Mouse (Mus musculus) lung, embryonic 15.5 days (tissue): ENCODE measurements around the gene Ncbp3. TPM values are rescaled to one million over a fixed set of nuclear protein-coding genes. Genes with fewer than 3 reads are reported as not detected.

ENCODE experiments used
- ATAC-seq: fragments of 200-750 bp; cut with Nextera tagmentation; 2 replicates; pipeline ENCODE4 v1.8.0; 2017; ENCODE audit warnings: moderate number of reproducible peaks, borderline replicate concordance; ENCODE audit not compliant: low FRiP score, low TSS enrichment; ENCODE audit errors: extremely low read depth
- H3K27ac ChIP-seq: fragments of 300-500 bp; sonication (generic); 2 replicates; pipeline ENCODE4 v1.5.1; 2015; ENCODE audit warnings: moderate library complexity, mild to moderate bottlenecking, inconsistent platforms
- H3K27me3 ChIP-seq: fragments of 300-500 bp; sonication (generic); 2 replicates; pipeline ENCODE4 v1.6.1; 2015; ENCODE audit warnings: inconsistent platforms
- H3K36me3 ChIP-seq: fragments of 300-500 bp; sonication (generic); 2 replicates; pipeline ENCODE4 v1.6.1; 2015; ENCODE audit warnings: inconsistent platforms
- H3K4me1 ChIP-seq: fragments of 300-500 bp; sonication (generic); 2 replicates; pipeline ENCODE4 v1.6.1; 2015; ENCODE audit warnings: inconsistent platforms
- H3K4me2 ChIP-seq: fragments of 300-500 bp; sonication (generic); 2 replicates; pipeline ENCODE4 v1.6.1; 2015; ENCODE audit warnings: inconsistent platforms, mild to moderate bottlenecking, moderate library complexity
- H3K4me3 ChIP-seq: fragments of 300-500 bp; sonication (generic); 2 replicates; pipeline ENCODE4 v1.5.1; 2015; ENCODE audit warnings: mild to moderate bottlenecking, inconsistent platforms
- H3K9ac ChIP-seq: fragments of 300-500 bp; sonication (generic); 2 replicates; pipeline ENCODE4 v1.6.1; 2015; ENCODE audit warnings: inconsistent platforms
- H3K9me3 ChIP-seq: fragments of 300-500 bp; sonication (generic); 2 replicates; pipeline ENCODE4 v1.6.1; 2016; ENCODE audit warnings: inconsistent platforms
- WGBS: fragments of 180-500 bp; shearing (Covaris S2); methylation state at CpG from one replicate; pipeline ENCODE4 v1.1.7; 2015; 5-methylcytosine and 5-hydroxymethylcytosine counted together
- polyA plus RNA-seq: library from polyadenylated mRNA; unstranded; fragments of >200 nt; fragmentation: Nextera tagmentation; extraction: Ambion mirVana; gene quantifications from 2 replicates; pipeline ENCODE4 v1.2.1, GENCODE M21; 2015

Ncbp3 gene
- 11.0 and 12.5 TPM in 2 replicates for polyA plus RNA-seq

DNA sequence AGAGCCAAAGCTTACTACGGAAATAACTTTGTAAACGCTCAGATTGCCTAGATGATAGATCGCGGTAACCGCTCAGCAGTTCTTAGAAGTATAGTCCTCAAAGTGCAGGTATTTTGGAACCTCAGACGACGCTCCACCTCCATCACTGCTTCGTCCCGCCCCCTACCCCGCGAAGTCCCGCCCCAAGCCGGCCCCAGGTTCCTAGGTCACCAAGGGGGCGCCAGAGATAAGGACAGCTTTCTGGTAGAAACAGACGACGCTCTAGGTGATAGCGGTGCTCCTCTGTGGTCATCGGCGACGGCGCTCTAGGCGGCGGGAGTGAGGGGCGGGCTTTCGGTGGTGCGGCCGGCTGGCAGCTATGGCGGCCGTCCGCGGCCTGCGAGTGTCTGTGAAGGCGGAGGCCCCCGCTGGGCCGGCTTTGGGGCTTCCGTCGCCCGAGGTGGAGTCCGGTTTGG, at the start of gene Ncbp3:
Ncbp3 (plus strand) TSS at position 242 of the 455 bp plus-strand sequence.
- Histone ChIP-seq H3K27ac (peak within 1 kb of the TSS; percentile 93), H3K27me3 (no peaks in the 10 kb centered on the region), H3K9ac (peak within 1 kb of the TSS; percentile 99), H3K4me2 (peak within 1 kb of the TSS; percentile 67), H3K36me3 (peaks cover 24% of the 10 kb centered on the region), H3K4me1 (peaks cover 18% of the 10 kb centered on the region), H3K9me3 (no peaks in the 10 kb centered on the region), H3K4me3 (peak within 1 kb of the TSS; percentile 97)
- ATAC-seq = peak; percentile 94
- WGBS = 0% methylated on average over 39 of the region's 39 CpGs

DNA sequence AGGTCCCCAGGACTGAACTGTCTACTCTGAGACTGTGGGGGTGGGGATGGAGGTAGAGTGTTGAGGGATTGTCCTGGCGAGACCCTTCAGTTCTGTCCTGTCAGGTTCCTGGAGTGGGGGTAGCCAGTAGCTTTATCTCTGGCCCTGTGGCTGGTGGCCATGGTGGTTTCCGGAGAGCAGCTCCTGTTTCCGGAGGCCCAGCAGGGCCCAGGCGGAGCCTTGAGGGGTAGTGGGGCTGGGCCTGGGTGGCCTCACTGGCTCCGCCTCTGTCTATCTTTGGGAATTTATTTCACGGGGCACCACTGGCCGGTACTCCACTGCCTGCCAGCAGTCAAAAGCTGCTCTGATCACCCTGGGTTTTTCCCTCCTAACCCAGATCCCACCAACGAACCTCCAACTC, 48.8 kb upstream of the Ncbp3 start, which contains the start of gene P2rx1:
P2rx1 (plus strand) TSS at position 333 of the 400 bp plus-strand sequence.
- no peak within 1 kb of the TSS for H3K9ac ChIP-seq

DNA sequence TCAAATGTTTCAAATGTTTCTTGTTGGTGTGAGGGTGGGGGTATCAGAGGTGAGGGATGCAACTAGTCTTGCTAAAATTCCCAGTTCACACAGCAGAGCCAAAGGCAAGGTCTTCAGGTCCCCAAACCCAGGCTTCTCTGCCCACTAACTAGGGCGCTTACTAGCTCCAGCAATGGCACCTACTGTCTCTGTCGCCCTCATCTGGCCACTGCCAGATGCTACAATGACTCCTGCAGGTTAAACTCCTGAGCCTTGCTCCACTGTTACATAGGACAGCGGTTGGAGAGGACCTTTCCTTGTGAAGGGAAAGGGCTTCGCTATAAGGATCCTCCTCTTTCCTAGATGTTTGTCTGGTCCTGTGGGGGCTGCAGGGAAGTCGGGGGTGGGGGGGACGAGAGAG, 46.6 kb upstream of the Ncbp3 start:
- ATAC-seq = no peak
- H3K4me1 ChIP-seq = peaks cover 16% of the 10 kb centered on the region
- H3K27ac ChIP-seq = no peak overlapping the region
- H3K4me2 ChIP-seq = no peak overlapping the region
- 11% methylated on average over 6 of the region's 6 CpGs for WGBS
- no peak overlapping the region for H3K9ac ChIP-seq
- no peaks in the 10 kb centered on the region for H3K9me3 ChIP-seq
- H3K4me3 ChIP-seq = no peak overlapping the region
- H3K36me3 ChIP-seq = no peaks in the 10 kb centered on the region
- H3K27me3 ChIP-seq = no peaks in the 10 kb centered on the region

More for the DNA sequence above, 48.8 kb upstream of the Ncbp3 start, which contains the start of gene P2rx1:
- no peak within 1 kb of the TSS for H3K4me3 ChIP-seq
- WGBS = 29% methylated on average over 8 of the region's 8 CpGs
- no peak within 1 kb of the TSS for H3K27ac ChIP-seq
- peak; percentile 77; the same call in 1 of the 2 replicates for ATAC-seq
- no peaks in the 10 kb centered on the region for H3K9me3 ChIP-seq
- no peaks in the 10 kb centered on the region for H3K27me3 ChIP-seq
- no peaks in the 10 kb centered on the region for H3K36me3 ChIP-seq
- H3K4me2 ChIP-seq = no peak within 1 kb of the TSS
- H3K4me1 ChIP-seq = peaks cover 16% of the 10 kb centered on the region

DNA sequence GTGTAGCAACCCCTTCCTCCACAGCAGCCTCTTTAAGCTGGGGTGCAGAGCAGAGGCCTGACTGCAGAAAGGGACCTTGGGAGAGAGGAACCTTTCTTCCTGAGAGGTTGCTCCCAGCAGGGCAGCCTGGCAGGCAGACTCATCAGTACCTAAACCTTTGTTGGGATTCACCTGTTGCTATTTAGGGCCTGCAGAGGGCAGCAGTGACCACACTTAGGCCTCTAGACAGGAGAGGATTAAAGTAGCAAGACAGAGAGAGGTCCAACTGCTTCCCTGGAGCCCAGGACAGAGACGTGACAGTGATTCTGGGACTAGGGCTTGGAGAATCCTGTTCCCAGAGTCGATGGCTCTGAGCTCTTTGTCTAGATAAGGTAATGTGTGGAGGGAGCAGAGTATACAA, 41.2 kb upstream of the Ncbp3 start:
- ATAC-seq = peak; percentile 58; the same call in 1 of the 2 replicates
- Histone ChIP-seq H3K9me3 (no peaks in the 10 kb centered on the region), H3K27ac (no peak overlapping the region), H3K9ac (no peak overlapping the region), H3K36me3 (no peaks in the 10 kb centered on the region), H3K4me2 (no peak overlapping the region), H3K4me3 (no peak overlapping the region), H3K27me3 (peaks cover 7% of the 10 kb centered on the region; the same call in 1 of the 2 replicates), H3K4me1 (peaks cover 14% of the 10 kb centered on the region; the same call in 1 of the 2 replicates)
- WGBS = 9% methylated on average over 2 of the region's 2 CpGs

DNA sequence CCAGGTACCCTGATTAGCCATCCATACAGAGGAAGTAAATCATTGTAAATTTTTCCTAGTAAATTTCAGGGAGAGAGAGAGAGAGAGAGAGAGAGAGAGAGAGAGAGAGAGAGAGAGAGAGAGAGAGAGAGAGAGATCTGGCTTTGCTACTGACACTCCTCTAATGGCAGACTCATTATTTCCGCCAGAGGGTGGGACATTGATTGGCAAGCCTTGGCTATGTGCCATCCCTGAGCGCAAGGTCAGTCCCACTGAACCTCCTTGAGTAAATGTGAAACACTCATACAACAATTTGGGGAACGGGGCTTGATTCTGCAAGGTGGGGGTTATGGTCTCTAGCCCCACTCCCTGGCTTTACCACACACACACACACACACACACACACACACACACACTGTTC, 40.5 kb upstream of the Ncbp3 start:
- Histone ChIP-seq H3K27me3 (peaks cover 7% of the 10 kb centered on the region; the same call in 1 of the 2 replicates), H3K9me3 (no peaks in the 10 kb centered on the region), H3K4me3 (no peak overlapping the region), H3K4me2 (no peak overlapping the region), H3K27ac (no peak overlapping the region), H3K4me1 (peaks cover 14% of the 10 kb centered on the region; the same call in 1 of the 2 replicates), H3K36me3 (no peaks in the 10 kb centered on the region), H3K9ac (no peak overlapping the region)
- no peak for ATAC-seq
- WGBS = 58% methylated on average over 3 of the region's 3 CpGs

DNA sequence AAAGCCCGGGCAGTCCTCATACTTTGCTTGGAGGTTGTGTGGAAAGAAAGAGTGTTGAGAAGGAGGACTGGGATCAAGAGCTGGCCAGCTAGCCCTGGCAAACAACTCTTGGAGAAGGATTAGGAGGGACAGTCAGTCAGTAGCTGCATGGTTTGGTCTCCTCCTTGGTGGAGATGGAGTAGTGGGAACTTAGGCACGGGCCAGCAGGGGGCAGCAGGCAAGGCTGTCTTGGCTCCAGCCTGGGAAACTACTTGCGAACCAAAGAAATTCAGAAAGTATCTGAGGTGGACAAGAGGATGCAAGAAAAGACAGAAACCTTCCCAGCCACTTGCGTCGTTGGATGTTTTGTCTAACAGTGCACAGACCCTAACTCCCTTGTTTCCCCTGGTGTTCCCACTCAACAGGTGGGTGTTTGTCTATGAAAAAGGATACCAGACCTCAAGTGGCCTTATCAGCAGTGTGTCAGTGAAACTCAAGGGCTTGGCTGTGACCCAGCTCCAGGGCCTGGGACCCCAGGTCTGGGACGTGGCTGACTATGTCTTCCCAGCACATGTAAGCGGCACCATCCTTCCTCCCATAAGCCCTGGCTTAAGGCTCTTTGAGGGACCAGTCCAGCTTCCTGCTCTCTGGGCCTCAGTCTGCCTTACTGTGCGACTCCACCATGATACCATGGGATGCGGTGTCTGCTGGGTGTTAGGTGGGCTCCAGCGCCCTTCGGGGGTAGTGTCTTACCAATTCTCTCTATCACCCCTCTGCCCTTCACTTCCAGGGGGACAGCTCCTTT, 39.7 kb upstream of the Ncbp3 start:
- Histone ChIP-seq H3K4me2 (no peak overlapping the region), H3K27me3 (peaks cover 7% of the 10 kb centered on the region; the same call in 1 of the 2 replicates), H3K4me3 (no peak overlapping the region), H3K36me3 (no peaks in the 10 kb centered on the region), H3K9ac (no peak overlapping the region), H3K27ac (no peak overlapping the region), H3K4me1 (peaks cover 14% of the 10 kb centered on the region; the same call in 1 of the 2 replicates), H3K9me3 (no peaks in the 10 kb centered on the region)
- no peak for ATAC-seq
- WGBS = 48% methylated on average over 11 of the region's 11 CpGs

DNA sequence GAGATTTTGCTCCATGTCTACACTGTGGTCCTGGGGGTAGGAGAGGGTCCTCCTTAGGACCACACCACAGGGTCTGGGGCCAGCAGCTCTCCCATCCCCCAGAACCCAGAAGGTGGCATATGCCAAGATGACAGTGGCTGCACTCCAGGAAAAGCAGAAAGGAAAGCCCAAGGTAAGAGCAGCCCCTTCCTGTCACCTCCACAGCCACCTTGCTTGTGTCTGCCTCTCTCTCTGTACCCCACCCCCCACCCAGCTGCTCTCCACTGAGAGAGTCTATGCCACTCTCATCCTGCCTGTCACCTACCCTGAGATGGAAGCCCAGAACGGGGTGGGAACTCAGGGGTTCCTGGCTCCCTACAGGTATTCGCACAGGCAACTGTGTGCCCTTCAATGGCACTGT, 38.8 kb upstream of the Ncbp3 start:
- no peak overlapping the region for H3K4me3 ChIP-seq
- H3K9me3 ChIP-seq = no peaks in the 10 kb centered on the region
- no peak overlapping the region for H3K27ac ChIP-seq
- peaks cover 14% of the 10 kb centered on the region; the same call in 1 of the 2 replicates for H3K4me1 ChIP-seq
- H3K9ac ChIP-seq = no peak overlapping the region
- peaks cover 7% of the 10 kb centered on the region; the same call in 1 of the 2 replicates for H3K27me3 ChIP-seq
- no peak for ATAC-seq
- H3K4me2 ChIP-seq = no peak overlapping the region
- H3K36me3 ChIP-seq = no peaks in the 10 kb centered on the region
- WGBS = 55% methylated on average over 2 of the region's 2 CpGs

DNA sequence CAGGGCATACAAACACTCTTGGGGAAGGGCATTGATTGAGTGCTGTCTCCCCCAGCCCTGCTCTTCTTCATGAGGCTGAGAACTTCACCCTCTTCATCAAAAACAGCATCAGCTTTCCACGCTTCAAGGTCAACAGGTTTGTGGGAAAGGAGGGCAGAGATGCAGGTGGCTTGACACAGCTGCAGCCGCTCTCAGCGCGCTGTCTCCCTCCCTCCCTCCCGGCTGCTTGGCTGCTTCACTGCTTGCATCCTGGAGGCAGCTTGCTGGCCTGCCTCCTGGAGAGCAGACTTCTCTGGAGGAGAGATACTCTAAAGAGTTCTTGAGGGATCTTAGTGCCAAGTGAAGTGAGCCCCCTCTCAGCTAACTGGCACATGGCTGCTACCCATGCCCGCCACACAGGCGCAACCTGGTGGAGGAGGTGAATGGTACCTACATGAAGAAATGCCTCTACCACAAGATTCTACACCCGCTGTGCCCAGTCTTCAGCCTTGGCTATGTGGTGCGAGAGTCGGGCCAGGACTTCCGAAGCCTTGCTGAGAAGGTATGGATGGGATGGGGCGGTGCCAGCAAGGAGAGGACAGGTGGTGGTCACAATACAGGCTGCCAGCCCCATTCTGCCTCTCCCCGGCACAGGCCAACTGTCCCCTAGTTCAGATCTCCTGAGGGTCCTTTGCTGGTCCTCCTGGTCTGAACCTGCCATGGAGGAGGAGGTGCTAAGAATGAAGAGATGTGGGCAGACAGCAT, 37.9 kb upstream of the Ncbp3 start:
- WGBS = 48% methylated on average over 13 of the region's 13 CpGs
- Histone ChIP-seq H3K4me3 (no peak overlapping the region), H3K27ac (no peak overlapping the region), H3K36me3 (no peaks in the 10 kb centered on the region), H3K4me1 (peaks cover 16% of the 10 kb centered on the region), H3K9me3 (no peaks in the 10 kb centered on the region), H3K4me2 (no peak overlapping the region), H3K9ac (no peak overlapping the region), H3K27me3 (peaks cover 7% of the 10 kb centered on the region; the same call in 1 of the 2 replicates)
- no peak for ATAC-seq

DNA sequence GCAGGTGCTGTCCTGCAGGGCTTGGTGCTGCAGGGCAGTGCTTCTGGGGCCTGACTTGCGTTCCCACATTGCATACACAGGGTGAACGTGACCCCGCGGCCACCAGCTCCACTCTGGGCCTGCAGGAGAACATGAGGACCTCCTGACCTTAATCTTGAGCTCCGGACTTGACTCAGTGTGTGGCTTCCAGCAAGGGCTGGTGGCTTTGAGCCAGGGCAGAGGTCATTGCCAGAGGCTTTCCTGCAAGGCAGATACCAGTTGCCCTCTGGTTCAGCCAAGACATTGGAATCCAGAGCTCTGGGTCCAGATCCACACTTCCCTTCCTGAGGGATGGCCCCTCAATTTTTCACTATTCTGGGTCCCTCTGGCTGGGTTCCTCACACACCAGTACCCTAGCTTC, 33.6 kb upstream of the Ncbp3 start:
- Histone ChIP-seq H3K36me3 (no peaks in the 10 kb centered on the region), H3K4me2 (no peak overlapping the region), H3K9me3 (no peaks in the 10 kb centered on the region), H3K27me3 (peaks cover 18% of the 10 kb centered on the region; the same call in 1 of the 2 replicates), H3K4me3 (no peak overlapping the region), H3K4me1 (peaks cover 24% of the 10 kb centered on the region), H3K9ac (no peak overlapping the region), H3K27ac (no peak overlapping the region)
- no peak for ATAC-seq
- 69% methylated on average over 5 of the region's 5 CpGs for WGBS

DNA sequence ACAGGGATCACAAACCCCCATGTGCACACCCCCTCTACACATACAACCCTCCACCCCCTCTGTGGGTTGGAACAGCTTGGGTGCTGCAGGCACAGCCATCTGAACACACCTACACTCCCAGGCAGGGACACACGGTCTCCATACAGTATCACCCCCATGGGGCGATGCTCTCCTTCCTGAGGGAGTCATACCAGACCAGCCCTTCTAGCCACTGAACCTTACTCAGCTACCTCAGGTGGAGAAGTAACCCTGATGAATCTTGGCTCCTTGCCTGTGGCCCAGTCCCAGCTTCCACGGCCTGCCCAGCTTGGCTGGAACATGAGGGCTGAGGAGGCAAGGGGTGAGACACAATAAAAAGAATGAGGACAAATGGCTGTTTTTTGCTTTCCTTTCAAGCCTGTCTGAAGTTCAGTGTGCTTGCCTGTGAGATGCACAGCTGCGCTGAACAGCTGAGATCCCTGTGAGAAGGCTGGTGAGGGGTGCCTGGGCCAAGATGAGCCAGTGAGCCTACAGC, 32.7 kb upstream of the Ncbp3 start:
- Histone ChIP-seq H3K9me3 (no peaks in the 10 kb centered on the region), H3K36me3 (no peaks in the 10 kb centered on the region), H3K4me2 (no peak overlapping the region), H3K27ac (peak overlapping the region; percentile 41; the same call in 1 of the 2 replicates), H3K27me3 (peaks cover 25% of the 10 kb centered on the region), H3K9ac (no peak overlapping the region), H3K4me3 (no peak overlapping the region), H3K4me1 (peaks cover 33% of the 10 kb centered on the region)
- WGBS = 79% methylated on average over 4 of the region's 4 CpGs
- no peak for ATAC-seq

DNA sequence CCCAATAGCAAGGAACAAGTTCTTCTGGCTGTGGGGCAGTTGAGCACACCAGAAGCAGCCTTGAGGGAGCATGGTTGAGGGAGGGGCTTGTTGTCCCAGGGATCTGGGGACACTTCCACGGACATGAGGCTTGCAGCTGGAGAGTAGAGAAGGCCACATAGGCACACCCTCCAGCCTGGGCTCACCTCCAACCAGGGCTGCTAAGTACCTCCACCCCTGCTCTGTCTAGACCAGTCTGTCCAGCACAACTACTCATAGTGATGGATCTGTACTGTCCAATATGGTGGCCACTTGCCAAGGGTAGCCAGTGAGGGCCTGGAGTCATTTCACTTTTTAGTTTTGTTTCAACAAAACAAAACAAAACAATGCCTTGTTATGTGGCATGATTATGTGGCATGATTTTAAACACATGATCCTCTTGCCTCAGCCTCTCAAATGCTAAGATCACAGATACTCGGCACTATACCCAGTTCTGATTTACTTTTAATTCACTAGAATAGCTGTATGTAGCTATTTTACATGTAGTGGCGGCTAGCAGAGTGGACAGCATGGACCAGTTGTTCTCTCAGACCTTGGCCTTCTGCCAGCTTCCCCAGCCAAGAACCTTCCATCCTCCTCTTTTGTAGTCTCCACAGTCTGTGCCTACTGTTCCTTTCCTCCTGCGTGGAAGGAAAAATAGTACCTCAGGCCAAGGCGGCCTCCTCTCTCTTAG, 32.0 kb upstream of the Ncbp3 start:
- peaks cover 29% of the 10 kb centered on the region for H3K27me3 ChIP-seq

More for the DNA sequence above, 32.0 kb upstream of the Ncbp3 start:
- Histone ChIP-seq H3K36me3 (no peaks in the 10 kb centered on the region), H3K4me3 (no peak overlapping the region), H3K9me3 (no peaks in the 10 kb centered on the region), H3K4me2 (no peak overlapping the region), H3K4me1 (peaks cover 34% of the 10 kb centered on the region), H3K9ac (no peak overlapping the region), H3K27ac (peak overlapping the region; percentile 41; the same call in 1 of the 2 replicates)
- WGBS = 53% methylated on average over 5 of the region's 5 CpGs
- no peak for ATAC-seq
